Comparison of ENCODE assay signal across 13 mouse cellular contexts in genomic region chr5:125039377-125040027, GRCm38 (mm10). TPM values are rescaled to one million over a fixed set of nuclear protein-coding genes. Genes with fewer than 3 reads are reported as not detected.
A peak's percentile ranks its signal among the peaks of the same experiment; 100 is the strongest.
DNase-seq lines count a peak whose midpoint lies in the region; ATAC-seq and TF ChIP-seq lines count a peak whose summit lies in the region.
"Had no signal": no experiment of that assay in that cellular context is flagged by ENCODE, and none has a peak within 500 bp of the region (broad histone marks: within the 10 kb centered on the region; RNA-seq: fewer than 3 reads in every experiment).

No protein-coding gene starts in this region.

- H3K4me3 ChIP-seq in limb, embryonic 12.5 days (replicated peaks): no peak overlapping the region
- H3K4me3 ChIP-seq in limb, embryonic 10.5 days: no peak overlapping the region
- H3K4me3 ChIP-seq in myocyte: no peak overlapping the region
- H3K4me3 ChIP-seq in kidney, adult 2 months (ENCODE audit: insufficient read depth, low read depth, low read length): no peak overlapping the region
- H3K4me3 ChIP-seq: hindbrain, embryonic 12.5 days had no signal

- H3K9ac ChIP-seq in limb, embryonic 12.5 days (replicated peaks): no peak overlapping the region
- H3K9ac ChIP-seq: hindbrain, embryonic 12.5 days; lung, embryonic 14.5 days had no signal

- no peaks in the 10 kb centered on the region for H3K27me3 ChIP-seq in limb, embryonic 12.5 days
- H3K27me3 ChIP-seq in limb, embryonic 10.5 days (ENCODE audit: low read depth, poor library complexity, severe bottlenecking): no peaks in the 10 kb centered on the region
- H3K27me3 ChIP-seq in myocyte (ENCODE audit: control insufficient read depth, insufficient read depth, insufficient read length): no peaks in the 10 kb centered on the region
- no peaks in the 10 kb centered on the region for H3K27me3 ChIP-seq in kidney, adult 2 months (replicated peaks; ENCODE audit: control insufficient read depth, insufficient read depth, low read length)
- H3K27me3 ChIP-seq: hindbrain, embryonic 12.5 days had no signal

- H3K27ac ChIP-seq in limb, embryonic 12.5 days: 0 out of 2 replicates have a peak overlapping the region, but pooled peaks have one; percentile 23
- H3K27ac ChIP-seq in limb, embryonic 10.5 days: no peak overlapping the region
- H3K27ac ChIP-seq in kidney, adult 2 months (ENCODE audit: insufficient read depth, low read depth, low read length): no peak overlapping the region
- H3K27ac ChIP-seq: hindbrain, embryonic 12.5 days had no signal

- no peak overlapping the region for H3ac ChIP-seq in myocyte (ENCODE audit: control insufficient read depth, insufficient read length)

- TF ChIP-seq POLR2A in myocyte (IDR thresholded peaks at IDR 0.05; ENCODE audit: insufficient read length, low read depth): no peak
- TF ChIP-seq POLR2A in kidney, adult 2 months (IDR thresholded peaks at IDR 0.05; ENCODE audit: low read depth, low read length): no peak

- H3K79me2 ChIP-seq in myocyte (ENCODE audit: control insufficient read depth, insufficient read depth): peaks cover 4% of the 10 kb centered on the region

- no peak for ATAC-seq in limb, embryonic 12.5 days (ENCODE audit: insufficient number of reproducible peaks, insufficient read depth, low FRiP score, low TSS enrichment, low read depth)

- no peaks in the 10 kb centered on the region for H3K9me3 ChIP-seq in limb, embryonic 12.5 days
- no peaks in the 10 kb centered on the region for H3K9me3 ChIP-seq in limb, embryonic 10.5 days (replicated peaks)
- H3K9me3 ChIP-seq: hindbrain, embryonic 12.5 days had no signal

- peaks cover 5% of the 10 kb centered on the region; the same call in 1 of the 2 replicates for H3K4me1 ChIP-seq in limb, embryonic 12.5 days (replicated peaks)
- peaks cover 3% of the 10 kb centered on the region; the same call in 1 of the 2 replicates for H3K4me1 ChIP-seq in limb, embryonic 10.5 days
- H3K4me1 ChIP-seq in kidney, adult 2 months (ENCODE audit: control insufficient read depth, insufficient read depth, low read length): peaks cover 11% of the 10 kb centered on the region

- intact Hi-C loops in gastrocnemius, postnatal 14 days (cut with DNase I; ENCODE audit: low total_unique reads): no loop called here

- WGBS in limb, embryonic 12.5 days: 91% methylated on average over 8 of the region's 8 CpGs
- 93% methylated on average over 8 of the region's 8 CpGs for WGBS in limb, embryonic 10.5 days
- WGBS in kidney, adult 2 months: 75% methylated on average over 8 of the region's 8 CpGs

- no peak overlapping the region for H3K4me2 ChIP-seq in limb, embryonic 12.5 days
- H3K4me2 ChIP-seq in myocyte (ENCODE audit: low read depth): no peak overlapping the region
- H3K4me2 ChIP-seq: hindbrain, embryonic 12.5 days; lung, embryonic 14.5 days had no signal

- DNase-seq in gastrocnemius, adult 18-20 months (ENCODE audit: low spot score): peak; percentile 62
- DNase-seq in gastrocnemius, postnatal 14 days: no peak
- DNase-seq in limb, embryonic 10.5 days (ENCODE audit: low spot score): no peak
- peak; percentile 79 for DNase-seq in cerebellum, adult 11-12 months
- DNase-seq in kidney, adult 2 months: no peak
- DNase-seq in lung, adult 18-20 months: no peak
- DNase-seq: thymus, postnatal 4 days had no signal

- peaks cover 99% of the 10 kb centered on the region for H3K36me3 ChIP-seq in limb, embryonic 12.5 days
- H3K36me3 ChIP-seq in limb, embryonic 10.5 days: peaks cover 99% of the 10 kb centered on the region
- H3K36me3 ChIP-seq in myocyte (ENCODE audit: control insufficient read depth, insufficient read depth): peaks cover 26% of the 10 kb centered on the region
- no peaks in the 10 kb centered on the region; the same call in 1 of the 2 replicates for H3K36me3 ChIP-seq in kidney, adult 2 months (ENCODE audit: control insufficient read depth, insufficient read depth, low read length)

- TF ChIP-seq CTCF in kidney, adult 2 months (conservative IDR thresholded peaks at IDR 0.05; ENCODE audit: insufficient read depth, insufficient read length, low read depth, low read length): no peak

TF ChIP-seq in myocyte, 11 proteins besides CTCF, POLR2A, EP300 and RAD21:
- TF ChIP-seq POLR2AphosphoS2 (IDR thresholded peaks at IDR 0.05; ENCODE audit: insufficient read length, low read depth): peak; percentile 9
- TF ChIP-seq TCF3 (IDR thresholded peaks at IDR 0.05; ENCODE audit: insufficient read length, low read depth): no peak

RNA-seq across cellular contexts. Expression of gene Rflna, which starts 36.5 kb away (rescaled TPM):
- not detected for total RNA-seq in gastrocnemius, adult 18-20 months (2021)
- under 1 TPM; 0.84 to 0.98 TPM for total RNA-seq in gastrocnemius, postnatal 14 days (2021)
- 28.6 and 33.0 TPM in 2 replicates for polyA plus RNA-seq in limb, embryonic 12.5 days (2016; fragmentation: Nextera tagmentation; extraction: Ambion mirVana)
- polyA plus RNA-seq in limb, embryonic 10.5 days (2016; fragmentation: Nextera tagmentation; extraction: Ambion mirVana): 1.1 and 4.5 TPM in 2 replicates
- 0.32 TPM for polyA plus RNA-seq in myocyte (2012; fragmentation: generic; extraction: Trizol)
- 7.9 and 11.3 TPM in 2 replicates for polyA plus RNA-seq in kidney, adult 2 months (2012; rRNA removed)
- total RNA-seq: megakaryocyte, adult 5-6 weeks; MEL had no signal

Comparison
In these comparisons a context has a peak if more than half of its experiments do, and no peak if none do; other contexts are left out.
1. DNase-seq: peak in gastrocnemius, adult 18-20 months (single experiment) and cerebellum, adult 11-12 months (single experiment); none in gastrocnemius, postnatal 14 days (single experiment), limb, embryonic 10.5 days (single experiment), kidney, adult 2 months (single experiment) and lung, adult 18-20 months (0 of 2).